ENCODE assay signal across 27 mouse cellular contexts in genomic region chr4:91556959-91557358, GRCm38 (mm10).
A peak's percentile ranks its signal among the peaks of the same experiment; 100 is the strongest.
DNase-seq lines count a peak whose midpoint lies in the region; ATAC-seq and TF ChIP-seq lines count a peak whose summit lies in the region.
"Had no signal": no experiment of that assay in that cellular context is flagged by ENCODE, and none has a peak within 500 bp of the region (broad histone marks: within the 10 kb centered on the region; RNA-seq: fewer than 3 reads in every experiment).

No protein-coding gene starts in this region.

- H3K4me1 ChIP-seq in midbrain, postnatal 0 days (ENCODE audit: insufficient read depth, low read length), result no peaks in the 10 kb centered on the region
- H3K4me1 ChIP-seq in midbrain, embryonic 10.5 days, result peaks cover 5% of the 10 kb centered on the region; the same call in 1 of the 2 replicates
- H3K4me1 ChIP-seq: embryonic facial prominence, embryonic 12.5 days; forebrain, embryonic 15.5 days; heart, embryonic 10.5 days; heart, embryonic 15.5 days had no signal

- WGBS in midbrain, postnatal 0 days, result 43% methylated on average over 4 of the region's 4 CpGs
- WGBS in midbrain, embryonic 10.5 days, result 51% methylated on average over 4 of the region's 4 CpGs

- no peaks in the 10 kb centered on the region for H3K36me3 ChIP-seq in midbrain, postnatal 0 days (ENCODE audit: insufficient read depth, low read length)
- no peaks in the 10 kb centered on the region for H3K36me3 ChIP-seq in midbrain, embryonic 10.5 days
- H3K36me3 ChIP-seq: embryonic facial prominence, embryonic 12.5 days; forebrain, embryonic 10.5 days; forebrain, embryonic 15.5 days; G1E; heart, embryonic 10.5 days; heart, embryonic 15.5 days had no signal

- peak; percentile 1 for DNase-seq in midbrain, postnatal 0 days (ENCODE audit: low spot score)
- no peak for DNase-seq in midbrain, embryonic 10.5 days (ENCODE audit: low spot score)
- peak; percentile 2 for DNase-seq in MEL-GATA-1-ER (ENCODE audit: extremely low read depth, low read depth)
- peak; percentile 16 for DNase-seq in adipocyte (ENCODE audit: low spot score)
- DNase-seq in layer of hippocampus, adult 18-20 months (ENCODE audit: low spot score in 2 of 2), result no peak
- DNase-seq in cerebellum, adult 8-10 months, result no peak
- DNase-seq in heart, postnatal 25 days (ENCODE audit: low spot score), result no peak
- DNase-seq: adrenal gland, postnatal 10 days; cerebellum, adult 11 months; cerebellum, adult 9-11 months; gastrocnemius, postnatal 25 days; heart, postnatal 36 days; kidney, adult 11 months; kidney, postnatal 14 days; liver; lung, adult 2 months; lung, postnatal 10 days; right cerebral cortex, postnatal 25 days; thymus, postnatal 14 days had no signal

- H3K27me3 ChIP-seq in midbrain, postnatal 0 days (ENCODE audit: insufficient read depth, low read length), result no peaks in the 10 kb centered on the region
- no peaks in the 10 kb centered on the region for H3K27me3 ChIP-seq in midbrain, embryonic 10.5 days (ENCODE audit: low read depth, poor library complexity, severe bottlenecking)
- H3K27me3 ChIP-seq: embryonic facial prominence, embryonic 12.5 days; forebrain, embryonic 15.5 days; heart, embryonic 15.5 days had no signal

- H3K4me2 ChIP-seq in midbrain, postnatal 0 days (ENCODE audit: low read depth, low read length, poor library complexity, severe bottlenecking), result no peak overlapping the region
- H3K4me2 ChIP-seq: embryonic facial prominence, embryonic 12.5 days; forebrain, embryonic 15.5 days; heart, embryonic 15.5 days had no signal

- no peak overlapping the region for H3K4me3 ChIP-seq in midbrain, postnatal 0 days (ENCODE audit: low read depth, low read length)
- no peak overlapping the region for H3K4me3 ChIP-seq in midbrain, embryonic 10.5 days
- H3K4me3 ChIP-seq: embryonic facial prominence, embryonic 12.5 days; forebrain, embryonic 10.5 days; forebrain, embryonic 15.5 days; heart, embryonic 10.5 days; heart, embryonic 15.5 days had no signal

- no peak for TF ChIP-seq CTCF in midbrain, postnatal 0 days (IDR thresholded peaks at IDR 0.05)

- no peak overlapping the region for H3K9ac ChIP-seq in midbrain, postnatal 0 days (replicated peaks; ENCODE audit: low read length, poor library complexity, severe bottlenecking)
- H3K9ac ChIP-seq: embryonic facial prominence, embryonic 12.5 days; forebrain, embryonic 15.5 days; heart, embryonic 15.5 days; liver, embryonic 14.5 days had no signal

- no peak for ATAC-seq in midbrain, postnatal 0 days (ENCODE audit: low FRiP score)
- ATAC-seq: forebrain, embryonic 15.5 days had no signal

- intact Hi-C loops in heart, postnatal 25 days (cut with DNase I), result no loop called here

- H3K9me3 ChIP-seq in midbrain, postnatal 0 days (ENCODE audit: low read length), result no peaks in the 10 kb centered on the region
- H3K9me3 ChIP-seq in midbrain, embryonic 10.5 days (replicated peaks), result no peaks in the 10 kb centered on the region
- H3K9me3 ChIP-seq: embryonic facial prominence, embryonic 12.5 days; forebrain, embryonic 10.5 days; forebrain, embryonic 15.5 days; heart, embryonic 10.5 days; heart, embryonic 15.5 days had no signal

- H3K27ac ChIP-seq in midbrain, postnatal 0 days (ENCODE audit: low read depth, low read length), result no peak overlapping the region
- no peak overlapping the region for H3K27ac ChIP-seq in midbrain, embryonic 10.5 days (replicated peaks)
- H3K27ac ChIP-seq: embryonic facial prominence, embryonic 12.5 days; forebrain, embryonic 10.5 days; forebrain, embryonic 15.5 days; heart, embryonic 10.5 days; heart, embryonic 15.5 days; liver, embryonic 14.5 days; macrophage had no signal

Comparison
In these comparisons a context has a peak if more than half of its experiments do, and no peak if none do; other contexts are left out.
1. DNase-seq: peak in midbrain, postnatal 0 days (single experiment), MEL-GATA-1-ER (single experiment) and adipocyte (single experiment); none in midbrain, embryonic 10.5 days (single experiment), layer of hippocampus, adult 18-20 months (0 of 2), cerebellum, adult 8-10 months (single experiment) and heart, postnatal 25 days (single experiment).